Mouse (Mus musculus) lung, postnatal 0 days (tissue): ENCODE results near the gene Csn1s2b. TPM values are rescaled to one million over a fixed set of nuclear protein-coding genes. Genes with fewer than 3 reads are reported as not detected.
"Not testable (repeated sequence)": the region's sequence is repeated elsewhere in the genome, so short reads cannot be mapped to it uniquely, and the experiment has no call there.

Experiments used
- ATAC-seq: fragments of 200-750 bp; cut with Nextera tagmentation; 2 replicates; pipeline ENCODE4 v1.8.0; 2017; ENCODE audit warnings: moderate library complexity
- DNase-seq: peaks from one replicate; pipeline ENCODE4 v3.0.0-alpha.2; 2016; ENCODE audit warnings: low spot score
- H3K27ac ChIP-seq: fragments of 300-500 bp; sonication (generic); 2 replicates; pipeline ENCODE4 v1.5.1; 2014; ENCODE audit warnings: antibody characterized with exemption, mild to moderate bottlenecking, low read length, mixed read lengths
- H3K27me3 ChIP-seq: fragments of 300-500 bp; sonication (generic); replicated peaks from 2 replicates; pipeline ENCODE4 v1.6.1; 2014; ENCODE audit warnings: low read length, mixed read lengths; ENCODE audit not compliant: insufficient read depth
- H3K36me3 ChIP-seq: fragments of 300-500 bp; sonication (generic); 2 replicates; pipeline ENCODE4 v1.6.1; 2014; ENCODE audit warnings: low read length, mixed read lengths; ENCODE audit not compliant: insufficient read depth
- H3K4me1 ChIP-seq: fragments of 300-500 bp; sonication (generic); 2 replicates; pipeline ENCODE4 v1.6.1; 2014; ENCODE audit warnings: antibody characterized with exemption, low read depth, low read length, mixed read lengths; ENCODE audit not compliant: insufficient read depth
- H3K4me2 ChIP-seq: fragments of 300-500 bp; sonication (generic); replicated peaks from 2 replicates; pipeline ENCODE4 v1.6.1; 2014; ENCODE audit warnings: low read depth, mild to moderate bottlenecking, low read length, moderate library complexity, mixed read lengths
- H3K4me3 ChIP-seq: fragments of 300-500 bp; sonication (generic); 2 replicates; pipeline ENCODE4 v1.5.1; 2014; ENCODE audit warnings: low read depth, low read length
- H3K9ac ChIP-seq: fragments of 300-500 bp; sonication (generic); replicated peaks from 2 replicates; pipeline ENCODE4 v1.6.1; 2014; ENCODE audit warnings: low read depth, mild to moderate bottlenecking
- H3K9me3 ChIP-seq: fragments of 300-500 bp; sonication (generic); 2 replicates; pipeline ENCODE4 v1.6.1; 2016; ENCODE audit warnings: low read length, mixed read lengths
- CTCF ChIP-seq: IDR thresholded peaks from 2 replicates; pipeline ENCODE4 v1.5.1; 2016; ENCODE audit warnings: antibody characterized with exemption, mild to moderate bottlenecking
- EP300 ChIP-seq: IDR thresholded peaks from 2 replicates; pipeline ENCODE4 v1.6.1; 2016; ENCODE audit warnings: antibody characterized with exemption, mild to moderate bottlenecking, control low read depth
- WGBS: fragments of 180-500 bp; shearing (Covaris S2); extraction: QIAGEN DNeasy Blood & Tissue Kit; methylation state at CpG from one replicate; pipeline ENCODE4 v1.1.7; 2014; 5-methylcytosine and 5-hydroxymethylcytosine counted together
- polyA plus RNA-seq: library from polyadenylated mRNA; unstranded; fragments of >200 nt; fragmentation: Nextera tagmentation; extraction: Ambion mirVana; gene quantifications from 2 replicates; pipeline ENCODE4 v1.2.1, GENCODE M21; 2015

The Csn1s2b gene
- 1.2 TPM in 1 of 2 replicates, not detected in the other for polyA plus RNA-seq

GRCm38 (mm10) chr5:87807782-87808181 is at the start of gene Csn1s2b:
Csn1s2b (plus strand) TSS chr5:87808082.
- TF ChIP-seq CTCF (no peak), EP300 (no peak)
- no peak within 1 kb of the TSS for H3K4me3 ChIP-seq
- H3K27me3 ChIP-seq, result no peaks in the 10 kb centered on the region
- H3K4me2 ChIP-seq, result no peak within 1 kb of the TSS
- H3K4me1 ChIP-seq, result no peaks in the 10 kb centered on the region
- H3K9me3 ChIP-seq, result no peaks in the 10 kb centered on the region
- H3K36me3 ChIP-seq, result no peaks in the 10 kb centered on the region
- no peak within 1 kb of the TSS for H3K9ac ChIP-seq
- DNase-seq, result no peak
- 47% methylated on average over 2 of the region's 2 CpGs for WGBS
- no peak for ATAC-seq
- H3K27ac ChIP-seq, result no peak within 1 kb of the TSS

- Histone ChIP-seq H3K27ac (no peak overlapping the region), H3K4me1 (no peaks in the 10 kb centered on the region), H3K9me3 (no peaks in the 10 kb centered on the region), H3K9ac (no peak overlapping the region), H3K27me3 (no peaks in the 10 kb centered on the region), H3K4me3 (no peak overlapping the region), H3K4me2 (no peak overlapping the region), H3K36me3 (no peaks in the 10 kb centered on the region)
- TF ChIP-seq EP300 (no peak), CTCF (no peak)
- 74% methylated on average over 3 of the region's 3 CpGs for WGBS
- ATAC-seq (no peak), DNase-seq (no peak)
Observed at GRCm38 (mm10) chr5:87764546-87764945, 43.3 kb upstream of the Csn1s2b start.

- not testable (repeated sequence) for H3K36me3 ChIP-seq, H3K4me1 ChIP-seq, ATAC-seq, H3K27me3 ChIP-seq, H3K27ac ChIP-seq, H3K9me3 ChIP-seq, H3K4me2 ChIP-seq, H3K4me3 ChIP-seq, H3K9ac ChIP-seq, DNase-seq
- 46% methylated on average over 2 of the region's 2 CpGs for WGBS
Observed at GRCm38 (mm10) chr5:87772151-87772550, 35.7 kb upstream of the Csn1s2b start.

DNA sequence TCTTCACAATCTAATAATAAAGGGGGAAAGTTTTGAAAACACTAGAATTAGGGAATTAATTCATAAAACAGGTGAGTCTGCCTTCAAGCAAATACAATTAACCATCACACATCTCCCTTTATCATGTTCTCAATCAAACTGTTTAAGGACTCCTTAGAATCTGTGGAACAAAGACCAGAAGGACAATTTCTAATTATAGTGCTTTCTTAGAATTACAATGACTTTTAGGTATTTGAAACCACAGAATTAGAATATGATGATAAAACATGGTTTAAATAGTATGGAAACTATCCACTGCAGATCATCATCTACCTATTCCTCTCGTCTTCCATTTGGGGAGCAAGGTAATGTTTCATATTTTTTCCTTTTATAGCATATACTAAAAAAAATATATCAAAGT is 33.6 kb upstream of the Csn1s2b start, which contains the start of gene Csn1s2a:
Csn1s2a (plus strand) TSS at position 301 of the 400 bp plus-strand sequence.
- Histone ChIP-seq H3K4me1 (no peaks in the 10 kb centered on the region), H3K4me2 (no peak within 1 kb of the TSS), H3K9me3 (no peaks in the 10 kb centered on the region), H3K9ac (no peak within 1 kb of the TSS), H3K27me3 (no peaks in the 10 kb centered on the region), H3K4me3 (no peak within 1 kb of the TSS), H3K27ac (no peak within 1 kb of the TSS), H3K36me3 (no peaks in the 10 kb centered on the region)
- DNase-seq, result no peak
- no peak for ATAC-seq
- 45% methylated on average over 1 of the region's 1 CpGs for WGBS
- TF ChIP-seq EP300 (no peak), CTCF (no peak)

GRCm38 (mm10) chr5:87782731-87783130 is 25.2 kb upstream of the Csn1s2b start:
- no peak overlapping the region for H3K9ac ChIP-seq
- H3K9me3 ChIP-seq, result no peaks in the 10 kb centered on the region
- no peaks in the 10 kb centered on the region for H3K36me3 ChIP-seq
- no peaks in the 10 kb centered on the region for H3K27me3 ChIP-seq
- H3K4me2 ChIP-seq, result no peak overlapping the region
- WGBS, result 42% methylated on average over 4 of the region's 4 CpGs
- TF ChIP-seq EP300, result no peak
- TF ChIP-seq CTCF, result no peak
- H3K27ac ChIP-seq, result no peak overlapping the region
- no peak for DNase-seq
- no peaks in the 10 kb centered on the region for H3K4me1 ChIP-seq
- ATAC-seq, result no peak
- no peak overlapping the region for H3K4me3 ChIP-seq

- Histone ChIP-seq H3K4me1 (no peaks in the 10 kb centered on the region), H3K4me2 (no peak overlapping the region), H3K27ac (no peak overlapping the region), H3K4me3 (no peak overlapping the region), H3K9ac (no peak overlapping the region), H3K9me3 (no peaks in the 10 kb centered on the region), H3K36me3 (no peaks in the 10 kb centered on the region), H3K27me3 (no peaks in the 10 kb centered on the region)
- ATAC-seq (no peak), DNase-seq (no peak)
- 47% methylated on average over 2 of the region's 2 CpGs for WGBS
- TF ChIP-seq EP300, result no peak
- TF ChIP-seq CTCF, result no peak
Observed at GRCm38 (mm10) chr5:87809253-87809652, 1.4 kb downstream of the Csn1s2b start.

- Histone ChIP-seq H3K9me3 (no peaks in the 10 kb centered on the region), H3K27me3 (no peaks in the 10 kb centered on the region), H3K27ac (no peak within 1 kb of the TSS), H3K9ac (no peak within 1 kb of the TSS), H3K36me3 (no peaks in the 10 kb centered on the region), H3K4me2 (no peak within 1 kb of the TSS), H3K4me1 (no peaks in the 10 kb centered on the region), H3K4me3 (no peak within 1 kb of the TSS)
- ATAC-seq (no peak), DNase-seq (no peak)
- 49% methylated on average over 1 of the region's 1 CpGs for WGBS
- TF ChIP-seq EP300, result no peak
- TF ChIP-seq CTCF, result no peak
Observed at GRCm38 (mm10) chr5:87825386-87825785, 17.5 kb downstream of the Csn1s2b start, which contains the start of gene Prr27. Prr27 (plus strand) TSS chr5:87825686.
